Mouse (Mus musculus) spleen, adult 2 months (tissue): ENCODE results near the gene Psmb4. TPM values are rescaled to one million over a fixed set of nuclear protein-coding genes. Genes with fewer than 3 reads are reported as not detected.
"Not testable (repeated sequence)": the region's sequence is repeated elsewhere in the genome, so short reads cannot be mapped to it uniquely, and the experiment has no call there.

ENCODE experiments used
- DNase-seq, 2 experiments: peaks; one replicate each; pipeline versions ENCODE4 v3.0.0 to v3.0.0-alpha.2; 2012 to 2021; ENCODE audit warnings: low spot score in 2 of 2, low read depth in 1 of 2
- H3K27ac ChIP-seq: fragments of 200-500 bp; 2 replicates; pipeline ENCODE4 v1.5.1; 2012; ENCODE audit warnings: low read length, inconsistent platforms; ENCODE audit not compliant: insufficient read depth
- H3K27me3 ChIP-seq: fragments of 200-500 bp; 2 replicates; pipeline ENCODE4 v1.6.1; 2012; ENCODE audit warnings: mild to moderate bottlenecking, moderate library complexity, low read length, inconsistent platforms; ENCODE audit not compliant: control insufficient read depth, insufficient read depth
- H3K36me3 ChIP-seq: fragments of 200-500 bp; 2 replicates; pipeline ENCODE4 v1.6.1; 2012; ENCODE audit warnings: mild to moderate bottlenecking, low read length, inconsistent platforms; ENCODE audit not compliant: control insufficient read depth, insufficient read depth
- H3K4me1 ChIP-seq: fragments of 200-500 bp; 2 replicates; pipeline ENCODE4 v1.6.1; 2011; ENCODE audit warnings: inconsistent platforms; ENCODE audit not compliant: control insufficient read depth, insufficient read depth, insufficient read length
- H3K4me3 ChIP-seq: fragments of 200-500 bp; 2 replicates; pipeline ENCODE4 v1.5.1; 2011; ENCODE audit warnings: mild to moderate bottlenecking, inconsistent platforms; ENCODE audit not compliant: insufficient read depth, insufficient read length; ENCODE audit errors: extremely low read depth
- CTCF ChIP-seq: fragments of 200-500 bp; IDR thresholded peaks from 2 replicates; pipeline ENCODE4 v1.5.1; 2011; ENCODE audit warnings: mild to moderate bottlenecking, inconsistent platforms; ENCODE audit not compliant: insufficient read depth, insufficient read length, insufficient replicate concordance; ENCODE audit errors: extremely low read depth
- POLR2A ChIP-seq: fragments of 200-500 bp; IDR thresholded peaks from 2 replicates; pipeline ENCODE4 v1.6.1; 2011; ENCODE audit warnings: low read depth, low read length, inconsistent platforms
- WGBS: fragments of 180-500 bp; shearing (Covaris S2); methylation state at CpG from one replicate; pipeline ENCODE4 v1.1.7; 2018; 5-methylcytosine and 5-hydroxymethylcytosine counted together
- polyA plus RNA-seq: library from polyadenylated mRNA; depleted of rRNA; stranded (reverse); fragments of >200 nt; gene quantifications from 2 replicates; pipeline ENCODE4 v1.2.3, GENCODE M21; 2012

Psmb4 gene
- polyA plus RNA-seq, 1 experiment: 117 TPM

DNA sequence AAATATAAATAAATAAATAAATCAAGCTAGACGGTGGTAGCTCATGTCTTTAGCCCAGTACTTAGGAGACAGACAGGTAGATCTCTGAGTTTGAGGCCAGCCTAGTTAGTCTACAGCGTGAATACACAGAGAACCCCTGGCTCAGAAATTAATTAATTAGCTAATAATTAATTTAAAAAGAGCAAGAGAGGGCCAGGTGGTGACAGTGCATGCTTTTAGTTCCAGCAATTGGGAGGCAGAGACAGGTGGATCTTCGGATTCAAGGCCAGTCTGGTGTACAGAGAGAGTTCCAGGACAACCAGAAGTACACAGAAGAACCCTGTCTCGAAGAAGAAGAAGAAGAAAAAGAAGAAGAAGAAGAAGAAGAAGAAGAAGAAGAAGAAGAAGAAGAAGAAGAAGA, 42.2 kb upstream of the Psmb4 start:
- 93% methylated on average over 4 of the region's 4 CpGs for WGBS

DNA sequence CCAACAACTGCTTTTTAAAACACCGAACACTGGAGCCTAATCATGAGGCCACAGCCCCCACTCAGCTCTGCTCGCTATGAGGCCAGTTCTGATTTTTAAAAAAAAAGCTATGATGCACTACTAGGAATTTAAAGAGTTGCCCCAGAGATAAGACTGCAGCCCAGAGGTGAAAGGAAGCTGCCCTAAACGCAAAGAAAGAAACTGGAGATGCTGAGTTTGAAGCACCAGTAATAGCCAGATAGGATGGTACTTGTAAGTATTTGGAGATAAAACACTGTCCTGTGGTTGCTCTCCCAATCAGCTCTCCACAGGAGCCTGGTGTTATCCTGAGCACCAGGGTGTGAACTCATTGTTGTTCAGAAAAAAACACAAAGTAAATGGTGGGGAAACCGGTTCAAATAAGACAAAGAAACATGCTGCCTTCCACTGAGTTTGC, 39.6 kb upstream of the Psmb4 start:
- H3K4me3 ChIP-seq, H3K36me3 ChIP-seq, DNase-seq, H3K27ac ChIP-seq, H3K4me1 ChIP-seq, H3K27me3 ChIP-seq: not testable (repeated sequence)
- WGBS: 72% methylated on average over 4 of the region's 4 CpGs

More for the DNA sequence above, 42.2 kb upstream of the Psmb4 start:
- not testable (repeated sequence) for H3K36me3 ChIP-seq, H3K4me1 ChIP-seq, H3K27me3 ChIP-seq, H3K27ac ChIP-seq, DNase-seq, H3K4me3 ChIP-seq

DNA sequence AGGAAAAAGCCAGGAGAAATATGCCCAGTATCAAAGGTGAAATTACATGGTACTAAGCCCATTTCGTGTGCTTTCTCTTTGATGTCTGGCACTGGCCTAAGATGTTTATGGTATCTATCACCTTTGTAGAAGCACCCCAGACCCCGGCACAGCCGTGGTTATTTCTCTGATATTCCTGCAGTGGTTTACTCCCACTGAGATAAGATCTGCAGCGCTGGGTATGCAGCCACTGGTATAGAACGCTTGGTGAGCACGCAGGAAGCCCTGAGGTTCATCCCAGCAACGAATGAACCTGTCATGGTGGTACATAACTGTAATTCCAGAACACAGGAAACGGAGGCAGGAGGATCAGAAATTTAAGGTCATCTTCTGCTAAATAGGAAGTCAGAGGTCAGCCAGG, 37.9 kb upstream of the Psmb4 start:
- DNase-seq: no peak
- H3K36me3 ChIP-seq: no peaks in the 10 kb centered on the region
- no peaks in the 10 kb centered on the region; the same call in 1 of the 2 replicates for H3K27me3 ChIP-seq
- no peak overlapping the region for H3K27ac ChIP-seq
- no peaks in the 10 kb centered on the region for H3K4me1 ChIP-seq
- H3K4me3 ChIP-seq: no peak overlapping the region
- TF ChIP-seq POLR2A (no peak), CTCF (no peak)
- WGBS: 45% methylated on average over 8 of the region's 8 CpGs

DNA sequence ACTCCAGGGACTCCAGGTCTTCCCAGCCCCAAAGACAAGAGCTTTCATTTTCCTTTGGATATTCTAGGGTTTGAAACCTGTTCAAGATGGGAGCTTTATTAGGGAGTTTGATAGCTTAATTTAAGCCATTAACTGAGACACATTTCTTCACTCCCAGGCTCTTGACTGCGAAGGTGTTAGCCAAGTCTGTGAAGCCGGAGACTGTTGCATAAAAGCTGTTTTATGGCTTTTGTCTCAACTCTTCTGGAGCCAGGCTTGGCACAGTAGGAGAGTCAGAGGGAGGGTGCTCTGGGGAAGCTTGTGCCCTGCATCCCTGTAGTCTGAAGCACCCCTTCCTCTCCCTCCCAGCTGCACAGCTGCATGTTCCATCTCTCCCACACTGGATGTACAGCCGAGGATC, 35.6 kb upstream of the Psmb4 start:
- H3K27ac ChIP-seq: no peak overlapping the region
- no peak overlapping the region for H3K4me3 ChIP-seq
- TF ChIP-seq CTCF (no peak), POLR2A (no peak)
- DNase-seq: no peak
- no peaks in the 10 kb centered on the region for H3K4me1 ChIP-seq
- H3K36me3 ChIP-seq: no peaks in the 10 kb centered on the region
- H3K27me3 ChIP-seq: no peaks in the 10 kb centered on the region; the same call in 1 of the 2 replicates
- 81% methylated on average over 3 of the region's 3 CpGs for WGBS

DNA sequence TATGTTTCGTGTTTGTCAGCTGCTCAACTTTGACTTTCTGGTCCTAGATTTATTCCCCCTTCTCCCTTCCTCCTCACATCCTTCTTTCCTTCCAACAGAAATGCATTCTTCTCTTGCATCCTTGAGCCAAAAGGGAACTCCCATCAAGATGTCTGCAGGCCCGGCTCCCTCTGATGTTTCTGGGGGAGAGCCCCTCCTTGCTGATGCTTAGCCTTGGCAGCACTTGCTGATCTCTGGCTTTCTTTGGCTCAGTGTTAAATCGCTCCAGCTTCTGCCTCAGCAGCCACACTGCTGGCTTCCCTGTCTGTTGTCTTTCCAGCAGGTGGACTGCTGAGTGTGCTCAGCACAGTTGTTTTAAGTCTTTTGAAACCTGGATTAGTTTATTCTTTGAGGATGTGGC, 34.3 kb upstream of the Psmb4 start:
- WGBS: 73% methylated on average over 3 of the region's 3 CpGs
- no peak for DNase-seq
- Histone ChIP-seq H3K4me3 (no peak overlapping the region), H3K27me3 (no peaks in the 10 kb centered on the region; the same call in 1 of the 2 replicates), H3K36me3 (no peaks in the 10 kb centered on the region), H3K4me1 (no peaks in the 10 kb centered on the region), H3K27ac (no peak overlapping the region)
- TF ChIP-seq POLR2A (no peak), CTCF (no peak)

DNA sequence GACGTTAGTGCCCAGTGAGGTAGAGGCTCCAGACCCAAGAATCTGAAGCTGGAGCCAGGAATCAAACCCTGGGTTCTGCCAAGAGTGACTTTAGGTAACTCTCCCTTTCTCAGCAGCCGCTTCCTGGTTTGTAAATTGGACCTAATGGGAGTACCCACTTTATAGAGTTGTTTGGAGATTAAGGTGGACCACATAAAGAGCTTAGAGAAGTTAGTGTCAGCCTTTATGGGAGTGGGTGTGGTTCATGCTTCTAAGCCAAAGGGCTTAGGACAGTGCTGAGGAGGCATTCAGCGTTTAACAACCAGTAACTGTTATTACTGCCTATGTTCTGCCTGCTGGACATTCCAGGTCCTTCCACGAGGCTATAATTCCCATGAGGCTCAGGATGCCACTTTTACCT, 32.1 kb upstream of the Psmb4 start:
- H3K27me3 ChIP-seq: peaks cover 2% of the 10 kb centered on the region; the same call in 1 of the 2 replicates
- WGBS: 88% methylated on average over 4 of the region's 4 CpGs
- H3K4me1 ChIP-seq: no peaks in the 10 kb centered on the region
- DNase-seq: no peak
- no peak overlapping the region for H3K4me3 ChIP-seq
- H3K27ac ChIP-seq: no peak overlapping the region
- no peak for TF ChIP-seq POLR2A
- TF ChIP-seq CTCF: no peak
- no peaks in the 10 kb centered on the region for H3K36me3 ChIP-seq

DNA sequence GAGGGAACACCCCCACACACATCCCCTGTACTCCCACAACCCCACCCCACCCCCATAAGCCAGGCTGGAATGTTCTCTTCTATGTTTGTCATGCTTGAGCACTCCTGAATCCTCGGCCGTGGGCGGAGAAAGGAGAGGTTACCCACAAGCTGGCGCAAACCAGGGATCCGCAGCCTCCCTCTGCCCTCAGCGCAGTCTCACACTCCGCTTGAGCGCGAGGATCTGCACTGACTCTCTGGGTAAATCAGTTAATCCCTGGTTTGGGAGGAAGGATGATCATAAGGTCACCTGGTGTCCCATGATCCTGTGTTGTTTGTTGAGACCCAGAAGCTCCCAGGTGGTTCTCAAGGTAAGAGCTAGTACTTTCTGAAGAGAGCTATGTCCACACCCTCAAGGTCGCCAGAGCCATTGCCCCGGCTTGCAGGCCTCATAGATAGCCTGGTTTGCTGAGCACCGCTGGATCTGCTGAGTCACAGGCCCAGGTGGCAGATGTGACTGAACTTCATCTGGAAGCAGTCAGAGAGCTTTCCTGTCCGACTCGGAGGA, 31.1 kb upstream of the Psmb4 start:
- Histone ChIP-seq H3K4me1 (no peaks in the 10 kb centered on the region), H3K4me3 (no peak overlapping the region), H3K27me3 (peaks cover 2% of the 10 kb centered on the region; the same call in 1 of the 2 replicates), H3K27ac (no peak overlapping the region), H3K36me3 (no peaks in the 10 kb centered on the region)
- WGBS: 60% methylated on average over 14 of the region's 14 CpGs
- no peak for DNase-seq
- TF ChIP-seq CTCF: no peak
- no peak for TF ChIP-seq POLR2A
